Mouse (Mus musculus) megakaryocyte, embryonic 14.5 days (primary cell): ENCODE measurements around the gene Dot1l.

Source experiments
- FLI1 ChIP-seq: IDR thresholded peaks from 2 replicates; pipeline ENCODE4 v1.6.1; 2012; ENCODE audit warnings: low read length, inconsistent platforms, mixed read lengths
- GATA1 ChIP-seq: IDR thresholded peaks from 3 replicates; pipeline ENCODE4 v1.6.1; 2012; ENCODE audit warnings: mixed read lengths, low read length, inconsistent platforms, borderline replicate concordance

GRCm38 (mm10) chr10:80775731-80776130, 20.7 kb downstream of the Dot1l start:
- TF ChIP-seq GATA1 = no peak
- no peak for TF ChIP-seq FLI1
